Mouse (Mus musculus) fat pad, adult 2 months (tissue): ENCODE data around the gene Sytl3.

ENCODE experiments used
- DNase-seq: peaks from one replicate; pipeline ENCODE4 v3.0.0-alpha.2; 2011; ENCODE audit warnings: low read depth, low spot score; ENCODE audit errors: extremely low read depth

Sytl3 gene

GRCm38 (mm10) chr17:6733322-6733875 lies 74.5 kb downstream of the Sytl3 start:
- DNase-seq = no peak

DNA sequence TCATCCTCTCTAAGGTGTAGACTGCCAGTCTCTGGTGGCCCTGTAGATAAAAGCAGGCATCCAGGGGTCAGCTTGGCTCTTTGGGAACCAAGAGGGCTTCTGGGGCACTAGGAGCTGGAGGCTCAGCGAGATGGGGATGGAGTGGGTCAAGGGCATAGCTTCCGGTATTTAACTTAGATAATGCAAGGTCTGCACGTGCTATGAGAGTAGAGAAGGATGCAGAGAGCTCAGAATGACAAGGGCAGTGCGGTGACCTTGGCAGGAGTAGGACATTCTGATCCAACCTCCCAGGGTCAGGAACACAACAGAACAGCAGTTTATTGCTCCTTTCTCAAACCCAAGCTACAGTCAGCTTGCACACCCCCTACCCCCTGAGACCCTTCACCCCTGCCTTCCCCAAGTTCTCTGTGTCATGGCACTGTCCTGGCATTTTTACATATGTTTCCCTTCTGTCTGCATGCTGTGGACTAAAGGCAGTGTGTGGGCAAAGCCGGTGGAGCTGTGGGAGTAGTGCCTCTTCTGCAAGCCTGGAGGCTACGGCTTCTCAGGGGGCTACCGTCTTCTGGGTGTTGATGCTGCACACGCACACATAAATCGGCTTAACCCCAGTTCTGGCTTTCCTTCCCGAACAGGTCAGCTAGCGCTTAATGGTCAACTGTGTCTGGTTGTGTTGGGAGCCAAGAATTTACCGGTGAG lies 76.0 kb downstream of the Sytl3 start:
- DNase-seq = no peak

GRCm38 (mm10) chr17:6736306-6737272 lies 77.7 kb downstream of the Sytl3 start:
- peak; percentile 79 for DNase-seq

- no peak for DNase-seq
Observed at GRCm38 (mm10) chr17:6737273-6737997, 78.5 kb downstream of the Sytl3 start.

GRCm38 (mm10) chr17:6738836-6739235 lies 79.9 kb downstream of the Sytl3 start:
- no peak for DNase-seq

GRCm38 (mm10) chr17:6739266-6739665 lies 80.4 kb downstream of the Sytl3 start:
- DNase-seq = no peak

DNA sequence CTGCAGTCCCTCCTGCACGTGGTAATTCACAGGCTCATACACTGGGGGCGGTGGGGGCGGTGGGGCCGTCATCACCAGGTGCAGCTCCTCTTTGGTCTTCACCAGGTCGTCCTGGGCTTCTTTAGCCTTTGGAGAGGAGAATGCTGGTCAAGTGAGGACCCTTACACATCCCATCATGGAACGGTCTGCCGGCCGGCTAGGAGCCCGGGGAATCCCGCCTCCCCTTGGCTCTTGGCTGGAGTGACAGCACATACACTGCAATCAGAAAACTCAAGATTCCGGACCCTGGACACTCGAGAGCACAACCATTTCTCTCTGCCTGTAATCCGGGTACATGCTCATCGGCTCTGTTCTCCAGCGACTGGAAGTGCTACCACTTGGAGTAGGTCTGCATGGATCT lies 80.9 kb downstream of the Sytl3 start:
- DNase-seq = no peak

DNA sequence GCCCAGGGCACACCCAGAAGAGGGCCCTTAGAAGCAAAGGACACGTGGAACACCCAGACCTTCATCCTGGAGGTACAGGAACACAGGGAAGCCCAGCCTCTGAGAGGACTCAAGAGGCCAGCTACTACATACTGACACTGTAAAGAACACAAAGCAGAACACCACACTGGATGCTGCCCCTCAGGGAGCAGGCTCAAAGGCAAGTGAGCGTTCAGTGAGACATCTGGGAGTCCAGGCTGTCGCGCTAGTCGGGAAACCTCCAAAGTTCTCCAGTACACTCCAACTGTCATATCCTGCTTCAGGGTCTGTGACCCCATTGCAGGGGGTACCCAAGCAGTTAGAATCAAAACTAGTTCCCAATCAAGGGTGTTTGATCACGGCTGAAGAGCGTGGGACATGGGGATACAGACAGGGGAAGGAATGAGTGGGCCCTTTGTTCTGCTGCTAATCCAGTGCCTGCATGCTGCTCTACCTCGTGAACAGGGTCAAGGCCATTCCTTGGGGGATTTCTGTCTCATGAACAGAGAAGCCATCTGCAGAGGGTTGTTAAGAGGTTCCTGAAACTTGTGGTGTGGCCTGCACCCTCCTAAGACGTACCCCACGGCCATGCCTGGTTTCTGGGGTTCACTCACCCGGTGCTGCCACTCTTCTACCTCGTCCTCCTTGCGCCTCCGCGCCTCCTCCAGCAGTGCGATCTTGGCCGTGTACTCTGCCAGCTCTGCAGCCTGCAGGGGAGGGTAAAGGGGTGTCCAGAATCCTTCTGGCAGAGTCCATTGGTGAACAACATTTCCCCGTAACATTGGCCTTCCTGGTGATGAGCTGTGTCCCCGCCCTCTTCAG lies 81.7 kb downstream of the Sytl3 start:
- no peak for DNase-seq

GRCm38 (mm10) chr17:6741271-6741670 lies 82.4 kb downstream of the Sytl3 start:
- DNase-seq = no peak

DNA sequence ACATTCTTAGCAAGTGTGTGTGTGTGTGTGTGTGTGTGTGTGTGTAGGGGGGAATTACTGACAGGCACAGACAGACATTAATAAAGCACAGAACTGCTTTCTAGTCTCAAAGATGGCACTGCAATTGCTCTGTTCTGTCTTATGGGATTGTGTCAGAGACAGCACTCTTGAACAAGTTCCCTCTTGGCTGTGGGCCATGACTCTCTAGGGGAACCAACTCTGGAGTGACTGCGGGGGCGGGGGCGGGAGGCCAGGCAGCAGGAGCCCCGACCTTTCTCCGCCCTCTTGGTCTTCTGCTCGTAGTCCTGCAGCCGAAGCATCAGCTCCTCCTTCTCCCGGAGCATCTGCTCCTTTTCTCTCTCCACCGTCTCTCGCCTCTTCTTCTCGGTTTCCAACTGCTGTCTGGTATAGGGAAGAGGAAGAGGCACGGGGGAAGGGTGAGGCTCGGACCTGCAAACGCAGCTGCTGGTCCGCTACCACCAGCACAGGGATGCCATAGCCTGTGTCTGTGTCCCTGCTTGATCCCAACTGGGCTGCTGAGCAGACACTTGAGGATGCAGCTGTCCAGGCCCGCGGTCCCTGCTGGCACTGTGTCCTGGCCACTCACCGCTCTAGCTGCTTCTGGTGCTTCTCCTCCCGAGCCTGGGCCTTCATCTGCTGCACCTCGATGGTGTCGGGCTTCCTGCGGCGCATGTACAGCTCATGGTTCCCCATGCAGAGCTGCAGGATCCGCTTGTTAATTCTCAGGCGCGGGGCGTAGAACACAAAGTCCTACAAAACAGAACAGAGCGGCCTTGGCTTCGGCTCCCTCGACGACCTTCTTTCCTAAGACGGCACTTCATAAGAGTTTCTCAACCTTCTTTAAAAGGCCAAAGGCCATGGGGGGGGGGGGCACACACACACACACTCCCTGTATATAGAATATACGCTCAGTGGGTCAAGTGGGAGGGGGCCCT lies 83.5 kb downstream of the Sytl3 start:
- no peak for DNase-seq

GRCm38 (mm10) chr17:6743039-6743575 lies 84.2 kb downstream of the Sytl3 start:
- DNase-seq = no peak

- no peak for DNase-seq
Observed at GRCm38 (mm10) chr17:6743787-6744239, 84.9 kb downstream of the Sytl3 start.

GRCm38 (mm10) chr17:6744366-6744765 lies 85.5 kb downstream of the Sytl3 start:
- DNase-seq = no peak

DNA sequence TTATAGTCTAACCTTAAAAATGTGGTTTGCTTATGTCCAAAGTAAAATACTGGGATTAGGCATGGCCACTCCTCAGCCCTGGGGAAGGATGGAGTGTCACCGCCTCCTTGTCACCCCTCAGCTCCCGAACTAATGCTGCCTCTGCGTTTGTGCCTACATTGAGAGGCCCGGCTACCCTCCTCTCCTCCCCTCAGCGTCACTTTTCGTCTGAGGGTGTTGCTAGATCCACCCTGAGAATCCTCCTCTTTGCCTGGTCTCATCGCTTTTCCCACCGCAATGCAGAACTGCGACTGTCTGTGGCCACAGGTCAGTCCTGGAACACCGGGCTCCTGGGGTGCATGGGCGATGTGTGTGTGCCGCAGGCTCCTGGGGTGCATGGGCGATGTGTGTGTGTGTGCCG lies 86.0 kb downstream of the Sytl3 start:
- no peak for DNase-seq

DNA sequence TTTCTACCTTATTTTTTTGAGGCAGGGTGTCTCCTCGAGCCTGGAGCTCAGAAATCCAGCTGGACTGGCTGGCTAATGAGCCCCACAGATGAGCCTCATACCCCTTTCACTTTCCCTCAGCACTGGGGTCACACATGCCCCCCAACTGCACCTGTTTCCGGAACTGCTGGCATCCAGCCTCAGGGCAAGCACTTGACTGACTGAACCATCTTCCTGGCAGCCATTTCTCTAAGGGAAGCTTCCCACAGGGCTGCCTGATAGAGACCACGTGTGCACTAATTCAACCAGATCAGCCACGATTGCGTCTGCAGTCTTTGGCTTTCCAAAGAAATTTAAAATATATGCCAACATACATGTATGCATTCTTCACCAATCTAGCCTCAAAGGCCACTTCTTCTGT lies 86.6 kb downstream of the Sytl3 start:
- DNase-seq = no peak

DNA sequence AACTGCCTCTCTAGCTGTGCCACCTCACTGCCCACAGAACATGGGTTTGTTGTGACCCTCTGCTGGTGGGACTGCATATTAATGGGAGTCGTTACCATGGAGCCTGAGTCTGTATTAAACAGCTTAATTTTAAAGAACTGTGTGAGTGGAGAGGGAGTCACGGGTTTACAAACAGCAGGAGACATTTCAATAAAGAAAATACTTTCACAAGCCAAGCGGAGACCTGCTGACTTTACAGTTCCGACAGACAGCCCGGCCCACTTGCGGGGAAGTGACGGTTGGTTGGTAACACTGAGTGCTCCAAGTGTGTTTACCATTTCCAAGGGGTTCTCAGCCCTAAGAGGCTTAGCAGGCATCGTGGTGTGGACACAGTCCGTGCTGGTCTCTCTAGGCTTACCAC lies 87.1 kb downstream of the Sytl3 start:
- no peak for DNase-seq

- DNase-seq = no peak
Observed at GRCm38 (mm10) chr17:6746452-6747231, 87.7 kb downstream of the Sytl3 start.

DNA sequence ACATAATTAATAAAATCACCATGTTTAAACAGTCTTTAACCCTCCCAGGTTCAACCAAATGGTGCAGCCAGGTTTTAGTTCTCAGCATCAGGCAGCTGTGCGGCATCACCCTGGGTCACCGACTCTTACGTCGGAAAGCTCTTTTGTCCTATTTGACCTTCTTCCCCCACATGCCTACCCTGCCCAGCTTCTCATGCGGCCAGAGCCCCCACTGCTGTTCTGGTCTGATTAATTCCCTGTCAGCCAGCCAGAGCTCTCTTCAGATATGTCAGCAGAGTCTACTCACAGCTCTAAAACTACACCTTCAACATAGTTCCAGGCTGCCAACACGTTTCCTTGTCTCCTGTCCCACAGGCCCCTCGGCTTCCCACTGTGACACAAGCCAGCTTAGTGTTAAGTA lies 88.6 kb downstream of the Sytl3 start:
- DNase-seq = no peak
